Mouse (Mus musculus): ENCODE measurements around the gene Mgp. TPM values are rescaled to one million over a fixed set of nuclear protein-coding genes. Genes with fewer than 3 reads are reported as not detected.

Gene Mgp
- polyA plus RNA-seq, 1 experiment from 2014 or later, result 117 TPM

Other genes starting within 250 kb of the Mgp start
- gene Plbd1, start 213.9 kb downstream of the Mgp start, polyA plus RNA-seq (2014; fragmentation: Nextera tagmentation; extraction: Ambion mirVana), result 6.1 and 7.5 TPM in 2 replicates
- 62.1 and 63.7 TPM in 2 replicates for gene Gucy2c, start 94.1 kb downstream of the Mgp start, polyA plus RNA-seq (2014; fragmentation: Nextera tagmentation; extraction: Ambion mirVana)
- gene Hist4h4, start 71.4 kb downstream of the Mgp start, polyA plus RNA-seq (2014; fragmentation: Nextera tagmentation; extraction: Ambion mirVana), result 1.3 and 2.2 TPM in 2 replicates
- gene H2afj, start 67.6 kb downstream of the Mgp start, polyA plus RNA-seq (2014; fragmentation: Nextera tagmentation; extraction: Ambion mirVana), result 152 and 182 TPM in 2 replicates
- 1.1 and 1.7 TPM in 2 replicates for gene BC049715, start 48.2 kb downstream of the Mgp start, polyA plus RNA-seq (2014; fragmentation: Nextera tagmentation; extraction: Ambion mirVana)
- gene Wbp11, start 47.6 kb downstream of the Mgp start, polyA plus RNA-seq (2014; fragmentation: Nextera tagmentation; extraction: Ambion mirVana), result 113 TPM in 2 replicates
- gene Smco3, start 40.4 kb downstream of the Mgp start, polyA plus RNA-seq (2014; fragmentation: Nextera tagmentation; extraction: Ambion mirVana), result 3.7 and 4.0 TPM in 2 replicates
- 2.0 and 3.5 TPM in 2 replicates for gene Art4, start 18.1 kb downstream of the Mgp start, polyA plus RNA-seq (2014; fragmentation: Nextera tagmentation; extraction: Ambion mirVana)
- 1.1 and 6.0 TPM in 2 replicates for gene Erp27, start 46.4 kb upstream of the Mgp start, polyA plus RNA-seq (2014; fragmentation: Nextera tagmentation; extraction: Ambion mirVana)
- 1.1 TPM in 1 of 2 replicates, not detected in the other for gene Pde6h, start 48.0 kb upstream of the Mgp start, polyA plus RNA-seq (2014; fragmentation: Nextera tagmentation; extraction: Ambion mirVana)
- 57.9 and 60.1 TPM in 2 replicates for gene Arhgdib, start 66.1 kb upstream of the Mgp start, polyA plus RNA-seq (2014; fragmentation: Nextera tagmentation; extraction: Ambion mirVana)